Mouse (Mus musculus): ENCODE measurements around the gene Gucy2g. TPM values are rescaled to one million over a fixed set of nuclear protein-coding genes. Genes with fewer than 3 reads are reported as not detected.
"Not testable (repeated sequence)": the region's sequence is repeated elsewhere in the genome, so short reads cannot be mapped to it uniquely, and the experiment has no call there.

Gene Gucy2g
- polyA plus RNA-seq, 1 experiment from 2014 or later = 0.04 TPM

GRCm38 (mm10) chr19:55171585-55171984 lies 69.5 kb downstream of the Gucy2g start:
- 63% methylated on average over 1 of the region's 1 CpGs for WGBS (ENCODE audit: insufficient replicate concordance)
- ATAC-seq = no peak

GRCm38 (mm10) chr19:55170399-55170798 lies 70.6 kb downstream of the Gucy2g start:
- Histone ChIP-seq H3K36me3 (no peaks in the 10 kb centered on the region), H3K4me3 (no peak overlapping the region), H3K27ac (no peak overlapping the region), H3K4me1 (0 out of 2 replicates have a peak, but pooled peaks cover under 1% of the 10 kb centered on the region), H3K9ac (no peak overlapping the region), H3K9me3 (replicated peaks) (no peaks in the 10 kb centered on the region; the same call in 1 of the 2 replicates), H3K27me3 (replicated peaks) (no peaks in the 10 kb centered on the region), H3K4me2 (no peak overlapping the region)
- no peak for ATAC-seq

More at GRCm38 (mm10) chr19:55171585-55171984, 69.5 kb downstream of the Gucy2g start:
- H3K4me1 ChIP-seq = no peaks in the 10 kb centered on the region
- H3K4me2 ChIP-seq = no peak overlapping the region
- no peak overlapping the region for H3K9ac ChIP-seq
- no peaks in the 10 kb centered on the region for H3K27me3 ChIP-seq (replicated peaks)
- no peak overlapping the region for H3K27ac ChIP-seq
- H3K9me3 ChIP-seq (replicated peaks) = no peaks in the 10 kb centered on the region; the same call in 1 of the 2 replicates
- no peak overlapping the region for H3K4me3 ChIP-seq
- no peaks in the 10 kb centered on the region for H3K36me3 ChIP-seq

- 65% methylated on average over 8 of the region's 8 CpGs for WGBS (ENCODE audit: insufficient replicate concordance)
Measured at GRCm38 (mm10) chr19:55169236-55169729, 71.8 kb downstream of the Gucy2g start.

GRCm38 (mm10) chr19:55168360-55168759 lies 72.7 kb downstream of the Gucy2g start:
- Histone ChIP-seq H3K4me3 (no peak overlapping the region), H3K4me1 (peaks cover 3% of the 10 kb centered on the region; the same call in 1 of the 2 replicates), H3K27ac (no peak overlapping the region), H3K9me3 (replicated peaks) (no peaks in the 10 kb centered on the region; the same call in 1 of the 2 replicates), H3K4me2 (no peak overlapping the region), H3K9ac (no peak overlapping the region), H3K27me3 (replicated peaks) (no peaks in the 10 kb centered on the region), H3K36me3 (no peaks in the 10 kb centered on the region)
- 63% methylated on average over 6 of the region's 6 CpGs for WGBS (ENCODE audit: insufficient replicate concordance)
- ATAC-seq = no peak

More at GRCm38 (mm10) chr19:55169236-55169729, 71.8 kb downstream of the Gucy2g start:
- ATAC-seq; H3K4me1 ChIP-seq; H3K4me2 ChIP-seq; H3K9ac ChIP-seq; H3K27ac ChIP-seq; H3K9me3 ChIP-seq (replicated peaks); H3K4me3 ChIP-seq; H3K36me3 ChIP-seq; H3K27me3 ChIP-seq (replicated peaks): not testable (repeated sequence)

- Histone ChIP-seq H3K27ac (no peak overlapping the region), H3K9ac (no peak overlapping the region), H3K27me3 (replicated peaks) (no peaks in the 10 kb centered on the region), H3K4me1 (peaks cover 3% of the 10 kb centered on the region; the same call in 1 of the 2 replicates), H3K36me3 (no peaks in the 10 kb centered on the region), H3K4me2 (no peak overlapping the region), H3K4me3 (no peak overlapping the region), H3K9me3 (replicated peaks) (no peaks in the 10 kb centered on the region; the same call in 1 of the 2 replicates)
- 31% methylated on average over 2 of the region's 2 CpGs for WGBS (ENCODE audit: insufficient replicate concordance)
- ATAC-seq = no peak
Measured at GRCm38 (mm10) chr19:55167741-55168140, 73.3 kb downstream of the Gucy2g start.

- H3K9ac ChIP-seq = no peak overlapping the region
- H3K27ac ChIP-seq = no peak overlapping the region
- H3K36me3 ChIP-seq = no peaks in the 10 kb centered on the region
- H3K4me1 ChIP-seq = peaks cover 3% of the 10 kb centered on the region; the same call in 1 of the 2 replicates
- H3K9me3 ChIP-seq (replicated peaks) = no peaks in the 10 kb centered on the region; the same call in 1 of the 2 replicates
- no peak for ATAC-seq
- H3K4me3 ChIP-seq = no peak overlapping the region
- no peaks in the 10 kb centered on the region for H3K27me3 ChIP-seq (replicated peaks)
- whole genome bisulfite sequencing (ENCODE audit: insufficient replicate concordance) = 64% methylated on average over 2 of the region's 2 CpGs
- no peak overlapping the region for H3K4me2 ChIP-seq
Measured at GRCm38 (mm10) chr19:55166741-55167140, 74.3 kb downstream of the Gucy2g start.

- Histone ChIP-seq H3K9ac (no peak overlapping the region), H3K27me3 (replicated peaks) (no peaks in the 10 kb centered on the region), H3K4me2 (no peak overlapping the region), H3K9me3 (replicated peaks) (no peaks in the 10 kb centered on the region; the same call in 1 of the 2 replicates), H3K36me3 (no peaks in the 10 kb centered on the region), H3K27ac (no peak overlapping the region), H3K4me3 (no peak overlapping the region), H3K4me1 (peaks cover 3% of the 10 kb centered on the region; the same call in 1 of the 2 replicates)
- WGBS (ENCODE audit: insufficient replicate concordance) = 60% methylated on average over 4 of the region's 4 CpGs
- no peak for ATAC-seq
Measured at GRCm38 (mm10) chr19:55165954-55166353, 75.1 kb downstream of the Gucy2g start.

GRCm38 (mm10) chr19:55165183-55165865 lies 75.7 kb downstream of the Gucy2g start:
- H3K4me3 ChIP-seq = no peak overlapping the region
- no peaks in the 10 kb centered on the region; the same call in 1 of the 2 replicates for H3K9me3 ChIP-seq (replicated peaks)
- ATAC-seq = no peak
- no peaks in the 10 kb centered on the region for H3K27me3 ChIP-seq (replicated peaks)
- H3K27ac ChIP-seq = no peak overlapping the region
- no peak overlapping the region for H3K9ac ChIP-seq
- WGBS (ENCODE audit: insufficient replicate concordance) = 82% methylated on average over 1 of the region's 1 CpGs
- no peaks in the 10 kb centered on the region for H3K36me3 ChIP-seq
- no peak overlapping the region for H3K4me2 ChIP-seq
- H3K4me1 ChIP-seq = peaks cover 3% of the 10 kb centered on the region; the same call in 1 of the 2 replicates

- Histone ChIP-seq H3K27ac (no peak overlapping the region), H3K4me3 (no peak overlapping the region), H3K27me3 (replicated peaks) (no peaks in the 10 kb centered on the region), H3K9me3 (replicated peaks) (no peaks in the 10 kb centered on the region), H3K9ac (no peak overlapping the region), H3K4me1 (peaks cover 3% of the 10 kb centered on the region; the same call in 1 of the 2 replicates), H3K4me2 (no peak overlapping the region), H3K36me3 (no peaks in the 10 kb centered on the region)
- no peak for ATAC-seq
- WGBS (ENCODE audit: insufficient replicate concordance) = 22% methylated on average over 1 of the region's 1 CpGs
Measured at GRCm38 (mm10) chr19:55164162-55164561, 76.9 kb downstream of the Gucy2g start.

- no peak overlapping the region for H3K4me2 ChIP-seq
- H3K9me3 ChIP-seq (replicated peaks) = no peaks in the 10 kb centered on the region
- no peak overlapping the region for H3K4me3 ChIP-seq
- no peaks in the 10 kb centered on the region for H3K36me3 ChIP-seq
- no peak overlapping the region for H3K27ac ChIP-seq
- H3K27me3 ChIP-seq (replicated peaks) = no peaks in the 10 kb centered on the region
- 55% methylated on average over 4 of the region's 4 CpGs for WGBS (ENCODE audit: insufficient replicate concordance)
- no peak overlapping the region for H3K9ac ChIP-seq
- peaks cover 3% of the 10 kb centered on the region; the same call in 1 of the 2 replicates for H3K4me1 ChIP-seq
- ATAC-seq = no peak
Measured at GRCm38 (mm10) chr19:55162271-55162670, 78.8 kb downstream of the Gucy2g start.

- Histone ChIP-seq H3K9ac (no peak overlapping the region), H3K4me3 (no peak overlapping the region), H3K4me1 (no peaks in the 10 kb centered on the region), H3K9me3 (replicated peaks) (no peaks in the 10 kb centered on the region), H3K27ac (no peak overlapping the region), H3K36me3 (no peaks in the 10 kb centered on the region), H3K4me2 (no peak overlapping the region), H3K27me3 (replicated peaks) (no peaks in the 10 kb centered on the region)
- no peak for ATAC-seq
- 62% methylated on average over 6 of the region's 6 CpGs for WGBS (ENCODE audit: insufficient replicate concordance)
Measured at GRCm38 (mm10) chr19:55159826-55160225, 81.2 kb downstream of the Gucy2g start.

- Histone ChIP-seq H3K36me3 (no peaks in the 10 kb centered on the region), H3K27ac (no peak overlapping the region), H3K4me2 (no peak overlapping the region), H3K27me3 (replicated peaks) (no peaks in the 10 kb centered on the region), H3K9me3 (replicated peaks) (no peaks in the 10 kb centered on the region), H3K4me3 (no peak overlapping the region), H3K9ac (no peak overlapping the region), H3K4me1 (no peaks in the 10 kb centered on the region)
- no peak for ATAC-seq
- 72% methylated on average over 8 of the region's 8 CpGs for WGBS (ENCODE audit: insufficient replicate concordance)
Measured at GRCm38 (mm10) chr19:55158606-55159005, 82.4 kb downstream of the Gucy2g start.
